Mouse (Mus musculus): ENCODE measurements around the gene Kcnk15. TPM values are rescaled to one million over a fixed set of nuclear protein-coding genes. Genes with fewer than 3 reads are reported as not detected.
A peak's percentile ranks its signal among the peaks of the same experiment; 100 is the strongest.

Kcnk15 gene
- total RNA-seq (2021), result not detected
- long read RNA-seq, experiment 1, result 0 reads
- long read RNA-seq, experiment 2, result 0 reads

DNA sequence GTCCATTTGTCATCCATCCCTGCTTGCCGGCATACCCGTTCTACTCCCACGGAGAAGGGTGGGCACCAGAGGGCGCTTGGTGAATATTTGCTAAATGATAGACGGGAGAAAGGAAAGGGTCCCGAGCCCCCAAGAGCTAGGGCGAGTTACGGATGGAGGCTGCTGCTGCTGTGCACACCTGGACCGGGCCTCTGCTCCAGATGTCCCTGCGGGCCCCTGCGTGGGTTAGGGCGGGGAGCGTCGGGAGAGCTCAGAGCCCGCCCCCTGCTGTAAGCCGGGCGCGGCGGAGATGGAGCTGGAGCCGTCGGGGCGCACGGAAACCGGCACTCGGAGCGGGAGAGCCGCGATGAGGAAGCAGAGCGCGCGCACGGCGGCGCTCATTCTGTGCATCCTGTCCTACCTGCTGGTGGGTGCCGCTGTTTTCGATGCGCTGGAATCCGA is at the start of gene Kcnk15:
TSS of gene Kcnk15 (plus strand) at position 191 of the 441 bp plus-strand sequence.
- intact Hi-C loops (cut with DNase I), result no loop called here
- no peak for DNase-seq

DNA sequence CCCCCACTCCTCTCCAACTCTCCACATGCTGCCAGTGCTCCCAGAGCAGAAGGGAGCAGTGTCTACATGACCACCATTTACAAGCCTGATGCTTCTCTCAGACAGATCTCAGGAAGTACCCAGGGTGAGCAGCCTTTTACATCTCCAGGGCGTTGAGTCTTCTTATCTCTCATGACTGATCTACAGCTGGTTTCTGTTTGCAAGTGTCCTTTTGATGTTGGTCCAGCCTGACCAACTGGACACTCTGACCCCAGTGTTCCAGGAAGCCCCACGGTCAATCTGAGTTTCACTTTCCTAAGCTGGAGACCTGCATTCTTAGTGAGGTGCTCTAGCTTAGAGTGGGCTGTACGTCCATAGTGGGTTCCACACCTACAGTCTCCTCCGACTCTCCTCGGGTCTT is 49.6 kb upstream of the Kcnk15 start:
- intact Hi-C loops (cut with DNase I), result no loop called here
- no peak for DNase-seq

DNA sequence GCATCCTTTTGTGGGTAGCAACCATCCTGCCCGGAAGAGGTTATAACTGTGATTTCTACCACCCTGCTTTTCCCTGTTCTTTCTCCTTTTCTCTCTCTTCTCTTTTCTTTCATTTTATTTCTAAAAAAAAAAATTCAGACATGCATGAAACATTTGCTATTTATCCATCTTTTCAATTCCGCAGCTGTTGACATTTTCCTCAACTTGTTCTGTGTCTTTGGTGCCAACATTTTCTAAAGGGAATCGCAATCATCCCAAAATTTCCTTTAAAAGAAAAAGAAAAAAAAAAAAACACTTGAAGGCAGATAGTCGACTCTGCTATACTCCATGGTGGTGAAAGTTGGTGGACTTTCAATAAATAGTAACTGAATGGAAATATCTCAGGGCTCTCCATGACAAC is 44.3 kb upstream of the Kcnk15 start:
- no peak for DNase-seq
- intact Hi-C loops (cut with DNase I), result no loop called here

DNA sequence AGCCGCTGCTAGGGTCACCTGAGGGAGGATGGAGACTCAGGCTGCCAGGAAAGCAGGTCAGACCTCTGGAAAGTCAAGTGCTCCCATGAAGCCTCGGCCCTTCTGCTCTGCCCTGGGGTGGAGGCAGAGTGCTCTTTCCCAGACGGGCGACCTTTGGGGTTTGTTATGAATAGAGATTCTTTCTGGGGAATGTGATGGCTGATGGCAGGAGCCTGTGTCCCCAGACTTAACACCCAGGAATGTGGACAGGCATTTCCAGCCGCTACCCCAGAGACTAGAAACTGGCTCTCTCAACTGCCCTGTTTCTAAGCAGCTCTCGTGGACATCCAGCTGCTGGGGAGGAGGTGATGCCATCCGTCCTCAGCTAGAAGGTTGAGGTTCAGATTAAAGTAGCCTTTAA is 43.7 kb upstream of the Kcnk15 start:
- no peak for DNase-seq
- intact Hi-C loops (cut with DNase I), result no loop called here

DNA sequence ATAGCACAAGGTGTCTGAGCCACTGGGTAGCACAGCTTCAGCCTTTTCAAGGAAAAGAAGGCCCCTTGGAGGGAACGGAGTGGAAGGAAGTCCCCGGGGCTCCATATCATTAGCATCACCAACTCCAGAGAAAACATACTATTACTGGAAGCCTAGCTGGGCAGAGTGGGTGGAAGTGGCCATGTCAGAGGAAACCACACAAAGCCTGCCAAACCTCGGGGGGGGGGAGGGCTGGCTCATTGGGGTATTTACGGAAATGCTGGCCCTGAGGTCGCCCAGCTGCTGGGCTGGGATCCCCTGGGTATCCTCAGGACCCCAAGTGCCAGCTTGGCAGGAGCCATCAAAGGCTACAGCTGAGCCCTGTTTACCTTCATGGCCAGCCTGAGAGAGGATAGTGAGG is 40.4 kb upstream of the Kcnk15 start:
- intact Hi-C loops (cut with DNase I), result no loop called here
- DNase-seq, result no peak

DNA sequence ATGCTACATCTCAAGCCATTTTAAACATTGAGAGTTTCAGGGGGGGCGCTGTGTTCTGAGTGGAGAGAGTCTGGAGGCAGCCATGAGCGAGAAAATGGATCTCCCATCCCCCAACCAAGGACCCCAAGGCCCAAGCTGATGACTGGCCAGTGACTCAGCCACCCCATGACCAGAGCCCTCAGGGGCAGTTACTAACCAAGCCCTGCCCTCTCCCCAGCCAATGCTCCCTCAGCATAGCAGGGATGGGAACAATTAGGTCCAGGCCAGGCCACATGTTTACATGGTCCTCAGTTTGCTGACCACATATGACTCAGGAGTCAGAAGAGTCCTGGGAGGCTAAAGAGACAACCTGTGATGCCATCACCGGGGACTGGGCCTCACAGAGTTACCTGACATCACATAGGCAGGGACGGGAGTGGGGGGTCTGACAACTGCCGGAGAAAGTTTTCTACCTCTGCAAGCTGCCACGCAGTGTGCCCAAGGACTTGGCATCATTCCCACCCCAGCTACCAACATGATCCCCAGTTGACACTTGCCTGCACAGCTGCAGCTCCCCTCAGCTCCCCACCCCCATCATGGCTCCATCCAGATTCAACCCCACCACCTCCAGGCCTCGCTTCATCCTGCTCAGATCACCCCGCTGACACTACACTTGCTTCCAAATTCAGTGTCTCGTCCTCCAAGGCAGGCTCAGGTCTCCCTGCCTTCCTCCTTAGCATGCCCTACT is 38.5 kb upstream of the Kcnk15 start:
- DNase-seq, result no peak
- intact Hi-C loops (cut with DNase I), result no loop called here

DNA sequence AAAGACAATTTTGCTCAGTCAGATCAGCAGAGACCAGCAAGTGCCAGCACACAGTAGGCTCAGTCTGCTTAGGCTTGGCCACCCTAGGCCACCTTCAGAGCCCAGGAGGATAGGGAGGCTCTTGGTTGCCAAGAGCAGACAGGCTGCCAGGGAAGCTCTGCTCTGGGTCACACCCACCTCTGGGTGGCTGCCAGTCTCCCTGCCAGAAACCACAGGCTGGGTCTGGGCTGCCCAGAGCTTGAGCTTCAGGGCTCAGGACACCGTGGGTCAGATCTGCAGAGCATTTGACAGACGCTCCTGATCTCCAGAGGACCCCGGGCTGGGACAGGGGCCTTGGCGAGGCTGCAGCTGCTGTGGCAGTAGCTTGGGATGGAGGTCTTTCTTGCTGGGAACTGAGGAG is 32.8 kb upstream of the Kcnk15 start, which contains the start of gene Ccn5:
TSS of gene Ccn5 (plus strand) at position 255 of the 400 bp plus-strand sequence.
- intact Hi-C loops (cut with DNase I), result loop anchor here (5.0 to 10.0 kb wide), 3 partner anchors 88 to 286 kb away; partner anchors contain the start of gene Ttpal
- DNase-seq, result peak; percentile 83 to 89

DNA sequence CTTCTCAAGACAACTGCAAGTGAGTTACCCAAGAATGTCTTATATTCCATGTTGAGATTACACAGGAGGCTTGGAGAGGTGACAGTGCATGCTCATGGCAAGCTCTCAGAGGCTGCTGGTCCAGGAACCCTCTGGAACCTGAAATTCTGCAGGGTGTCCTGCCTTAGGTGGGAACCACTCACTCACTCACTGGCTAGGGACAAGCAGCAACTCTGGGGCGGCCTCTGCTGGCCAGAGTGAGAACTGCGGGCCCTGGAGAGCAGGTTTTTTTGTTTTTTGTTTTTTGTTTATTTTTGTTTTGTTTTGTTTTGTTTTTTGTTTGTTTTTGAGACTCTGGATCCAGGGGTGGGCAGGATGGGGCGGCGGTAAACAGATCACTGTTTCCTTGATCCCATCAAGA is 30.2 kb upstream of the Kcnk15 start:
- intact Hi-C loops (cut with DNase I), result loop anchor here (5.0 to 10.0 kb wide), 3 partner anchors 91 to 288 kb away; partner anchors contain the start of gene Ttpal
- DNase-seq, result peak; percentile 62 to 76

DNA sequence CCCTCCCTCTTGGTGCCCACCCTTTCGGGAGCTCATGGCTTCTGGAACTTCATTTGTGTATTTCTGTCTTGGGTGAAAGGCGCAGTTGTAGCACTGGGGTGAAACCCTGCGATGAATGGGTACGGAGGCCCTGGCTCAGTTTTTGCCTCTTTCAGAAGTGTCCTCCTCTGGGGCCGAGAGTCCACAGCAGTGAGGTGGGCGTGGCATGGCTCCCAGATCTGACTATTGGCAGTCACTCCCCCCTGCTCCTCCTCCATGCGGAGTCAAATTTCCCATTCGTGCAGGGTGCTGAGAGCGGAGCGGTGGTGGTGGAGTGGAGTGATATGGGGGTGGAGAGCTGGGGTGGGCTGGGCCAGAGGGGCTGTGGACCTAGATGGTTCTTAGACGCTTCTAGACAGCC is 29.7 kb upstream of the Kcnk15 start:
- intact Hi-C loops (cut with DNase I), result loop anchor here (5.0 to 10.0 kb wide), 3 partner anchors 91 to 289 kb away; partner anchors contain the start of gene Ttpal
- DNase-seq, result peak in 1 of 2 experiments; percentile 32

DNA sequence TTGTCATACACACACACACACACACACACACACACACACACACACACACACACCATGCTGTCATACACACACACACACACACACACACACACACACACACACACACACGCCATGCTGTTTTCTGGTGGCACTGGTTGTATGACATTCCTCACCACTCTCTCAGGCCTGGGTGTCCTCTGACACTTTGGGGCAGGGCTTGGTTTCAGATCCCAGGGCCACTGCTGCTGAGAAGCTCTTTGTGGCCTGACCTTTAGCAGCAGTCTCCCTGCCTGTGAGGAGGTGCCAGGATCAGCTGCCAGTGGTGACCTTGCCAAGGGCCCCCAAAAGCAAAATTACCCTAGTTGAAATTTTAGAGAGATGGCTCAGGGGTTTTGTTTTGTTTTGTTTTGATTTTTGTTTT is 27.6 kb upstream of the Kcnk15 start:
- intact Hi-C loops (cut with DNase I), result loop anchor here (10.0 kb wide), 1 partner anchor 291 kb away; no protein-coding TSS in a partner anchor

DNA sequence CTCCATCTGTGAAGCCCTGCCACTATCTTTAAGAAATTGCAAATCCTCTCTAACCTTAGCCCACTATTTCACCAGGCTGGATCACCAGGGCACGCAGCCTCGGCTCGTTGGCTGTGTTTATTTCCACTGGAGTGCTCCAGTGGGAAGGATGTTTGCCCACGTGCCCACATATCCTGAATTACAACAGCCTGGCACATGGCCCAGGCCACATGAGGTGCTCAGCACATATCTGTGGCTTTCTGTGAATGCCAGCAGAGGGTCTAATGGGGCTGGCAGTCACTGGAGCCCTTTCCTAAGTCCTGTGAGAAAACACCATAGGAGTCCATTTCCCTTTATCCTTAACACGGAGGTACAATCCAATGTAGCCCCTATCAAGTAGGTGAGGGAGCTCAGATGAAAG is 27.0 kb upstream of the Kcnk15 start:
- no peak for DNase-seq
- intact Hi-C loops (cut with DNase I), result loop anchor here (10.0 kb wide), 1 partner anchor 292 kb away; no protein-coding TSS in a partner anchor

More for the DNA sequence above, 27.6 kb upstream of the Kcnk15 start:
- DNase-seq, result no peak

DNA sequence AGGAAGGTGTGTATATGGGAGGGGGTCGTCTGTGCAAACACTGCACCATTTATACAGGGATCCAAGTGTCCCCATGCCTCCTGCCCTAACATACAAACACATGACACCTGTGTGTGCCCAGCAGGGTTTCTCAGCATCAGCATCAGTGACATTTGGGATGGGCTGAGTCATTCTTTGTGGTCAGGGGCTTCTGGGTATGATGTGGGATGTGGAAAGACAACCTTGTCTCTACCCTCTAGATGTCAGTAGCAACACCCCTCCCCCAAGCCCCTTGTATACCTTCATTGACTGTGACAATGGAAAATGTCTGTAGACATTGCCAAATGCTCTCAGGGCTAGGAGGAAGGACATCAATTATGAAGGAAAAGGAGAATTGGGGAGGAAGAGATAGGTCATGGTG is 22.3 kb upstream of the Kcnk15 start:
- intact Hi-C loops (cut with DNase I), result loop anchor here (10.0 kb wide), 1 partner anchor 46 kb away; no protein-coding TSS in a partner anchor

DNA sequence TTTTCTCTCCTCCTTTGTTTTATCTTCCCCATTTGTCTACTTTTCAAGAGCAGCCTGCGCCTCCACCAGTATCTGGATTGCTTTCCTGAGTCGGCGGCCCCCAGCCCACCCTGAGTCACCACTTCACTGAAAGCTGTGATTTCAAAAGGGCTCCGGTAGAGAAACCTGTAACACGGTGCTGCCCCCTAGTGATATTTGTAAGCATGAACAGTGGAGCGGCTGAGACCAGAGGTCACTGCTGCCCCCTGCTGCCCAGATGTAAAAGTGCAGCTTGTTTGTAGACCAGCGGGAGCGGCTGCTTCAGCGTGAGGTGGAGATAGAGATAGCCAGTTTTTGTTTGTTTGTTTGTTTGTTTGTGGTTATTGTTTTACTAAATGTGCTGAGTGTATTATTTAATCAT is 15.4 kb upstream of the Kcnk15 start:
- intact Hi-C loops (cut with DNase I), result loop anchor here (10.0 kb wide), 1 partner anchor 53 kb away; no protein-coding TSS in a partner anchor
- DNase-seq, result peak; percentile 76 to 89

More for the DNA sequence above, 22.3 kb upstream of the Kcnk15 start:
- DNase-seq, result no peak

DNA sequence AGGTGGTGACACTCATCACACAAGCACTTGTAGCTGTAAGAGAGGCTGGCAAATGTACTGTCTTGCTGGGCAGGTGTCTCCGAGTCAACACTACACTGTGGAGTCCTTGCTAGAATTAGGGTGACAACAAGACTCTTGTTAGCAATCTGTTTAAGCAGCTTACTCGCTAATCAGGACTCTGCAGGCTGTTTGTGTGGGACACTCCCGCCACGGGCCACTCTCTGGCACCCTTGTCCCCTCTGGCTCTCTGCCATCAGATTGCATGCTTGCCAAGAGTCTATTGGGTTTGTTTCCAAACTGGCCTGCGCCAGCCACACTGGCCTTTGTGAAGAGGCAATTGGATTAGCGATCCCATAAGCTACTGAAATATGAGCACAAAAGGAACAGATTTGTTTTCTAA is 13.9 kb upstream of the Kcnk15 start:
- DNase-seq, result peak; percentile 70 to 82
- intact Hi-C loops (cut with DNase I), result loop anchor here (10.0 kb wide), 1 partner anchor 55 kb away; no protein-coding TSS in a partner anchor

DNA sequence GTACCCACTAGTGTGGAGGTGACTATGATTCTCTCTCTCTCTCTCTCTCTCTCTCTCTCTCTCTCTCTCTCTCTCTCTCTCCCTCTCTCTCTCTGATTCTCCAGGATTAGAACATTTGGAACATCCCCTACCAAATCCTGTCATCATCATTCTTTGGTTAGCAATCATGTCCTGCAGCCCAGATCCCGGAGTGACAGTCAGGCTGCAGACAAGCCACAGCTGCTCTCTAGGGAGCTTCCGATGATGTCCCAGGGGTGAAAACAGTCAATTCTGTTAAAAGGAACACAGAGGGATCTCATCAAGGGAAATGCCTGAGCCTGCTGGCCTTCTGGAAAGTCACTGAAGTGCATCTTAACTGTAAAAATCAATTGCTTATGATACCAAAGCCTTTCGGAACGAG is 11.4 kb upstream of the Kcnk15 start:
- DNase-seq, result no peak
- intact Hi-C loops (cut with DNase I), result no loop called here

DNA sequence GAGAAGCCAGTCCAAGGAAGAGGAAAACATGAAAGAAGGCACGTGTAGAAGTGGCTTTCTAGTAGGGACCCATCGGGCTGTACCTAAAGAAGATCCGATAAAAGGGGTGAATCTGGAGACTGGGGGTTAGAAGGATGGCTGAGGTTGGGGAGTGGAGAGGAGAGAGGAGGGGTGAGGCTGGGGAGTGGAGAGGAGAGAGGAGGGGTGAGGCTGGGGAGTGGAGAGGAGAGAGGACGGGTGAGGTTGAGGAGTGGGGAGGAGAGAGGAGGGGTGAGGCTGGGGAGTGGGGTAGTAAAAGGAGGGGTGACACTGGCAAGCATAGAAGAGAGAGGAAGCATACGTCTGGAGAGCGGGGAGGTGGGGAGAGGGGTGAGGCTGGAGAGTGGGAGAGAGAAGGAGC is 3.8 kb downstream of the Kcnk15 start:
- intact Hi-C loops (cut with DNase I), result loop anchor here (5.0 kb wide), 1 partner anchor 110 kb away; no protein-coding TSS in a partner anchor
- DNase-seq, result no peak

DNA sequence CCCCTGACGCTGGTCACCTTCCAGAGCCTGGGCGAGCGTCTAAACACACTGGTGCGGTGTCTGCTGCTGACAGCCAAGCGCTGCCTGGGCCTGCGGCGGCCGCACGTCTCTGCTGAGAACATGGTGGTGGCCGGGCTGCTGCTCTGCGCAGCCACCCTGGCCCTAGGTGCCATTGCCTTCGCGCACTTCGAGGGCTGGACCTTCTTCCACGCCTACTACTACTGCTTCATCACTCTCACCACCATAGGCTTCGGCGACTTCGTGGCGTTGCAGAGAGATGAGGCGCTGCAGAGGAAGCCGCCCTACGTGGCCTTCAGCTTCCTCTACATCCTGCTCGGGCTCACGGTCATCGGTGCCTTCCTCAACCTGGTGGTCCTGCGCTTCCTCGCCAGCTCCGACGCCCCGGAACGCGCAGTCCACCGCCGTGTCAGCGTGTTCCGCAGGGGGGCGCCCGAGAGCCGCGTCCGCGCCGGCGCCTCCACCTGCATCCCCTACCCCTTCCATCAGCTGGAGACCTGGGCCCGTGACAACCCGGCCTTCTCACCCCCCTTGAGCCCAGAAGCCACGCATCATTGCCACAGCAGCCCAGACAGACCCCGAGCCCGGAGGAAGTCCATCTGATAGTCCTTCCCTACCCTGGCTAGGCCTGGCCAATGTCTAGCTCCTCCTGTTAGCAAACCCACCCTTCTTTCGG is 5.0 kb downstream of the Kcnk15 start:
- intact Hi-C loops (cut with DNase I), result loop anchor here (1.0 to 5.0 kb wide), 2 partner anchors 94 to 109 kb away; no protein-coding TSS in a partner anchor
- peak; percentile 39 to 65 for DNase-seq

DNA sequence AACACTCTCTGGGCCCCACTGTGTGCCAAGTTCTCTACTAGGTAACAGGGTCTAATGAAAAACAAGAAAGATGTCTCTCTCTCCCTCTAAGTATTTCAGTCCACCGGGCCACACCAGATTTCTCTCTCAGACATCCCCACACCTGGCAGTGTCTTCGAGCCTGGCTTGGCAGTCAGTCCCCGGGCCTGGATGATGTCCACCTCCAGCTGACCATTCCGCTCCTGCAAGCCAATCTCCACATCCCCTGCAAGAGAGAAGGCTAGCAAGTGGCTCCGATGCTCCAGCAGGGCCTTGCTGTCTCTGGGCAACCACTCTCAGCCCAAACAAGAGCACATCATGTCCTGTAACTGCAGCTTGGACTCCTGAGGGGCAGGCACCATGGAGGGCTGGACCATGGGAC is 11.9 kb downstream of the Kcnk15 start:
- intact Hi-C loops (cut with DNase I), result no loop called here
- no peak for DNase-seq

DNA sequence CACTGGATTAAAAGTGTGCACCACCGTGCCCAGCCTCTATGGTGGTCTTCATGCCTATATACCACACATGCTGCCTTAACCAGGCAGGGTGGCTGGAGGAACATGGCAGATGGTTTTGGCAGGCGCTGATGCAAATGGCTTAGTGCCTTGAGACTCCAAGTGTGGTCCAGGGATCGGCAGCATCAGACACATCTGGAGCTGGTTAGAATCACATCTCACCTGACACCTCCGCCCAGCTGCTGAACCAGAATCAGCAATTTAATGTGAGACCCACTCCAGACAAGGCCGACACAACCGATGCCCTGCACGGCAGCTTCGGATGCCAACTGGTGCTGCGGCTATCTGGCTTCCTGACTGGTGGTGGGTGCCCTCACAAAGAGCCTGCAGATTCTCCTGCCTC is 12.6 kb downstream of the Kcnk15 start:
- intact Hi-C loops (cut with DNase I), result no loop called here
- no peak for DNase-seq

DNA sequence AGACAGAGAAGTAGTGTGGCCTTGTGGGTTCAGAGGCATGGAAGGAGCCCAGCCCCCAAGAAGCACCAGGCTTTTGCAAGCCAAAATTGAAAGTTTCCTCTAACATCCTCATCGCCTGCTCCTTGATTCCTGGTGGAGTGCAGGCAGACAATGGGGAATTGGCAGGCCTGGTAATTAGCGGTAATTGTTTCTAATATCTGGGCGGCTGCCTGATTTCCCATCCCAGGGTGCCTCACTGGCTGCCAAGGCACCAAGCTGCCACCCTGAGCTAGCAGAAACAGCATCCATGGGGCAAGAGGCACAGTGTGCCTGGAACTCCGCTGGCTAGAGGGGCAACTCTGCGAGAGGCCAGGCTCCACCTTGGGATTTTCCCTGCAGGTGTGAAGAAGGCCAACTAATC is 16.3 kb downstream of the Kcnk15 start:
- DNase-seq, result no peak
- intact Hi-C loops (cut with DNase I), result no loop called here

DNA sequence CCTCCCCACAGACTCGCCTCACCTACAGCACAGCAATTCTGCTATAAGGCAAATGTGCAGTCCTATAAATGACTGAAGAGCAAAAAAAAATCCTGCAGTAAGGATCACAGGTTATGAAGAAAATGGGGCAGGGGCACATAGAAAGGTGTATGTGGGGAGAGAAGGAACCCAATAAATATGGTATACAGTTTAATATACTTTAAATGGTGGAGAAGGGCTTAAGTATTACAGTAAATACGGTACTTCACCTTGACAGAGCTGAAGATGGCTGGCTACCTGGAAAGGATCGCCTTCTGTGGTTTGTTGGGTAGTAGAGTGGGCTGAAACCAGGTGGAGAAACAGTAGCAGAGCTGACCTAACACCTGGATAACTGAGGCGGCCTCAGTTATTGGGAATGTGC is 17.8 kb downstream of the Kcnk15 start:
- no peak for DNase-seq
- intact Hi-C loops (cut with DNase I), result no loop called here

All from heart, postnatal 14 days (tissue).